Mouse (Mus musculus): ENCODE results near the gene Kcnq1.

DNA sequence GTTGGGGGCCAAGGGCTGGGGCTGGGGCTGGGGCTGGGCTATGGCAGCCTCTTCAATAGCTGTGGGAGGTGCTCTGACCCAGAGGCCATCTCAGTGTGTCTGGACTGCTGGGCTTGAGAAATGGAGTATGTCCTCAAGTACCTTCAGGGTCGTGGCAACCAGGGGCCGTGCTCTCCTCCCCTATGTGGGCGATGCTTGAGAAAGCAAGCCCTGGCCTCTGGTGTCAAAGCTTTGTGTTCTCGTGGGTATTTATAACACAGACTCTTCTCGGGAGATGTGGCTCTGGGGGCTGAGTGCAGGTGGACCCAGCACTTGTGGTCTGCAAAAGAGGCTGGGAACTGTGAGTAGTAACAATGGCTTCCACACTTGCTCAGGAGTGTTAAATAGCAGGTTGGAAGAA is 53.9 kb downstream of the Kcnq1 start:
- TF ChIP-seq GABPA (IDR thresholded peaks at IDR 0.05; ENCODE audit: insufficient replicate concordance, low read depth, low read length) (no peak), MYC (IDR thresholded peaks at IDR 0.05; ENCODE audit: low read depth, low read length) (no peak), POLR2A (IDR thresholded peaks at IDR 0.05; ENCODE audit: low read depth, low read length) (no peak), IRF4 (IDR thresholded peaks at IDR 0.05; ENCODE audit: low read depth, low read length) (no peak), RAD21 (IDR thresholded peaks at IDR 0.05; ENCODE audit: low read depth, low read length) (no peak), MEF2A (IDR thresholded peaks at IDR 0.05; ENCODE audit: borderline replicate concordance, low read depth, low read length) (no peak), CTCF (conservative IDR thresholded peaks at IDR 0.05 in 1 of 2, IDR thresholded peaks at IDR 0.05 in 1 of 2; ENCODE audit: low read depth in 2 of 2, low read length in 2 of 2) (no peak), NELFE (IDR thresholded peaks at IDR 0.05; ENCODE audit: low read depth, low read length) (no peak), NRF1 (IDR thresholded peaks at IDR 0.05; ENCODE audit: low read depth, low read length) (no peak), CHD1 (IDR thresholded peaks at IDR 0.05; ENCODE audit: low read depth, low read length) (no peak), HCFC1 (IDR thresholded peaks at IDR 0.05; ENCODE audit: low read depth, low read length) (no peak)
